Mouse (Mus musculus) liver, adult 2 months (tissue): ENCODE measurements around the gene Cartpt.

Experiments used
- CTCF ChIP-seq: fragments of 200-500 bp; IDR thresholded peaks from 2 replicates; pipeline ENCODE4 v1.5.1; 2011; ENCODE audit warnings: low read depth, low read length, control low read depth
- POLR2A ChIP-seq: fragments of 200-500 bp; IDR thresholded peaks from 2 replicates; pipeline ENCODE4 v1.6.1; 2011; ENCODE audit warnings: low read length, control low read depth; ENCODE audit not compliant: insufficient read depth; ENCODE audit errors: extremely low read depth

- no peak for TF ChIP-seq CTCF
- no peak for TF ChIP-seq POLR2A
Measured at GRCm38 (mm10) chr13:99900965-99901364, at the start of gene Cartpt.
